Mouse (Mus musculus) limb, embryonic 15.5 days (tissue): ENCODE results near the gene 1700020D05Rik. TPM values are rescaled to one million over a fixed set of nuclear protein-coding genes. Genes with fewer than 3 reads are reported as not detected.

Experiments used
- ATAC-seq: fragments of 200-750 bp; cut with Nextera tagmentation; 2 replicates; pipeline ENCODE4 v1.8.0; 2017; ENCODE audit warnings: low read depth, moderate TSS enrichment; ENCODE audit not compliant: insufficient number of reproducible peaks, low FRiP score, low TSS enrichment
- H3K27ac ChIP-seq: fragments of 300-500 bp; sonication (generic); 2 replicates; pipeline ENCODE4 v1.5.1; 2015; ENCODE audit warnings: moderate library complexity, mild to moderate bottlenecking, inconsistent platforms
- H3K27me3 ChIP-seq: fragments of 300-500 bp; sonication (generic); 2 replicates; pipeline ENCODE4 v1.6.1; 2015; ENCODE audit warnings: inconsistent platforms
- H3K36me3 ChIP-seq: fragments of 300-500 bp; sonication (generic); 2 replicates; pipeline ENCODE4 v1.6.1; 2015; ENCODE audit warnings: inconsistent platforms
- H3K4me1 ChIP-seq: fragments of 300-500 bp; sonication (generic); 2 replicates; pipeline ENCODE4 v1.6.1; 2015; ENCODE audit warnings: inconsistent platforms
- H3K4me2 ChIP-seq: fragments of 300-500 bp; sonication (generic); 2 replicates; pipeline ENCODE4 v1.6.1; 2015; ENCODE audit warnings: mild to moderate bottlenecking, inconsistent platforms
- H3K4me3 ChIP-seq: fragments of 300-500 bp; sonication (generic); 2 replicates; pipeline ENCODE4 v1.5.1; 2015; ENCODE audit warnings: mild to moderate bottlenecking, inconsistent platforms
- H3K9ac ChIP-seq: fragments of 300-500 bp; sonication (generic); 2 replicates; pipeline ENCODE4 v1.6.1; 2015; ENCODE audit warnings: inconsistent platforms
- H3K9me3 ChIP-seq: fragments of 300-500 bp; sonication (generic); 2 replicates; pipeline ENCODE4 v1.6.1; 2016; ENCODE audit warnings: inconsistent platforms
- WGBS: fragments of 180-500 bp; shearing (Covaris S2); methylation state at CpG from one replicate; pipeline ENCODE4 v1.1.7; 2015; 5-methylcytosine and 5-hydroxymethylcytosine counted together
- polyA plus RNA-seq: library from polyadenylated mRNA; unstranded; fragments of >200 nt; fragmentation: Nextera tagmentation; extraction: Ambion mirVana; gene quantifications from 2 replicates; pipeline ENCODE4 v1.2.1, GENCODE M21; 2015

Gene 1700020D05Rik
- polyA plus RNA-seq, 1 experiment from 2014 or later: not detected

GRCm38 (mm10) chr19:5456241-5456921, 47.2 kb downstream of the 1700020D05Rik start:
- Histone ChIP-seq H3K36me3 (peaks cover 14% of the 10 kb centered on the region), H3K27ac (peak overlapping the region; percentile 89), H3K4me3 (peak overlapping the region; percentile 73), H3K27me3 (no peaks in the 10 kb centered on the region), H3K4me2 (peak overlapping the region; percentile 97), H3K9me3 (no peaks in the 10 kb centered on the region), H3K9ac (peak overlapping the region; percentile 71), H3K4me1 (peaks cover 38% of the 10 kb centered on the region)
- WGBS: 4% methylated on average over 26 of the region's 26 CpGs
- ATAC-seq: no peak

DNA sequence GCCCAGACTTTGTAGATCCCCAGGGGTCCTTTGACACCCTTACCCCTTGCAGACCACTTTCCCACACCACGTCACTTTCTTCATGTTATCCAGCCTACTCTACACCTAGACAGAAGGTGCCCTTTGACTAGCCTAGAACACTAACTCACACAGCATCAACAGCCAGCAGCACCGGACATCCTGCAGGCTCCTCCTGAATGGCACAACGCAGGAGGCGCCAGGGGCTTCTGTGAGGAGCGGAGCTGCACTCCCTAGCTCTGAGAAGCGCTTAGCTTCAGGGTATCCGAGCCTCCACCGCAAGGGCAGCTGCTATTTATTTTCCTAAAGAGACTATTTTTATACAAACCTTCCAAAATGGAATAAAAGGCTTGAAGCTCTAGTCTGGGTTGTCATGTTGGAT, 48.0 kb downstream of the 1700020D05Rik start:
- Histone ChIP-seq H3K4me1 (peaks cover 31% of the 10 kb centered on the region), H3K27me3 (peaks cover under 1% of the 10 kb centered on the region; the same call in 1 of the 2 replicates), H3K4me2 (peak overlapping the region; percentile 22; the same call in 1 of the 2 replicates), H3K9ac (0 out of 2 replicates have a peak overlapping the region, but pooled peaks have one; percentile 71), H3K9me3 (no peaks in the 10 kb centered on the region), H3K4me3 (peak overlapping the region; percentile 73), H3K36me3 (peaks cover 13% of the 10 kb centered on the region), H3K27ac (no peak overlapping the region)
- no peak for ATAC-seq
- WGBS: 66% methylated on average over 8 of the region's 8 CpGs

DNA sequence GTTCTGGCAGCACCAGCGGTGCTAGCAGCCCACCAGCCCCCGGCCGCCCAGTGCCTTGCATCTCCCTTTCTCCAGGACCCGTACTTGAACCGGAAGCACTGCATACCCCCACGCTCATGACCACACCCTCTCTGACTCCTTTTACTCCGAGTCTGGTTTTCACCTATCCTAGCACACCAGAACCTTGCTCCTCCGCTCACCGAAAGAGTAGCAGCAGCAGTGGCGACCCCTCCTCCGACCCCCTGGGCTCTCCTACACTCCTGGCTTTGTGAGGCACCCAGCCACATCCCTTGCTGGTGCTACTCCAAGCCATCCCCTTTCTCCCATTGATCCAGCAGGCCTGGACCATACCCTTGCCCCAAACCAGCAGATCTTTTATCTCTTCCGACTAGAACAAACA, 48.5 kb downstream of the 1700020D05Rik start:
- peaks cover 6% of the 10 kb centered on the region for H3K27me3 ChIP-seq
- H3K4me3 ChIP-seq: peak overlapping the region; percentile 73; the same call in 1 of the 2 replicates
- 84% methylated on average over 12 of the region's 12 CpGs for WGBS
- no peak for ATAC-seq
- no peaks in the 10 kb centered on the region for H3K9me3 ChIP-seq
- H3K9ac ChIP-seq: no peak overlapping the region
- peaks cover 31% of the 10 kb centered on the region for H3K4me1 ChIP-seq
- H3K4me2 ChIP-seq: no peak overlapping the region
- H3K36me3 ChIP-seq: peaks cover 13% of the 10 kb centered on the region
- H3K27ac ChIP-seq: no peak overlapping the region

Other genes with a start within 250 kb of the 1700020D05Rik start
- 19.9 and 23.7 TPM in 2 replicates for gene Pacs1, start 230.7 kb downstream of the 1700020D05Rik start, polyA plus RNA-seq
- 291 and 302 TPM in 2 replicates for gene Sf3b2, start 208.3 kb downstream of the 1700020D05Rik start, polyA plus RNA-seq
- 4.7 and 5.5 TPM in 2 replicates for gene Gal3st3, start 205.5 kb downstream of the 1700020D05Rik start, polyA plus RNA-seq
- not detected in 2 replicates for gene Catsper1, start 168.0 kb downstream of the 1700020D05Rik start, polyA plus RNA-seq
- gene Cst6, start 154.2 kb downstream of the 1700020D05Rik start, polyA plus RNA-seq: 40.0 and 50.9 TPM in 2 replicates
- 57.3 and 60.1 TPM in 2 replicates for gene Eif1ad, start 137.0 kb downstream of the 1700020D05Rik start, polyA plus RNA-seq
- 372 and 374 TPM in 2 replicates for gene Banf1, start 136.6 kb downstream of the 1700020D05Rik start, polyA plus RNA-seq
- 67.0 and 72.1 TPM in 2 replicates for gene Sart1, start 115.1 kb downstream of the 1700020D05Rik start, polyA plus RNA-seq
- gene Tsga10ip, start 101.3 kb downstream of the 1700020D05Rik start, polyA plus RNA-seq: 0.42 TPM in 1 of 2 replicates, not detected in the other
- 254 and 257 TPM in 2 replicates for gene Drap1, start 78.8 kb downstream of the 1700020D05Rik start, polyA plus RNA-seq
- 68.6 and 69.9 TPM in 2 replicates for gene AI837181, start 78.6 kb downstream of the 1700020D05Rik start, polyA plus RNA-seq
- gene Fosl1, start 56.2 kb downstream of the 1700020D05Rik start, polyA plus RNA-seq: not detected in 2 replicates
- 6.6 and 6.9 TPM in 2 replicates for gene Ccdc85b, start 45.9 kb downstream of the 1700020D05Rik start, polyA plus RNA-seq
- gene Fibp, start 43.2 kb downstream of the 1700020D05Rik start, polyA plus RNA-seq: 99.3 and 105 TPM in 2 replicates
- 0.82 and 1.7 TPM in 2 replicates for gene Ctsw, start 35.3 kb downstream of the 1700020D05Rik start, polyA plus RNA-seq
- 221 and 223 TPM in 2 replicates for gene Efemp2, start 29.8 kb downstream of the 1700020D05Rik start, polyA plus RNA-seq
- 35.5 and 36.6 TPM in 2 replicates for gene Mus81, start 15.4 kb downstream of the 1700020D05Rik start, polyA plus RNA-seq
- 2,209 and 2,356 TPM in 2 replicates for gene Cfl1, start 13.3 kb downstream of the 1700020D05Rik start, polyA plus RNA-seq
- gene Snx32, start 6.8 kb upstream of the 1700020D05Rik start, polyA plus RNA-seq: 9.4 and 10.3 TPM in 2 replicates
- 30.1 and 30.3 TPM in 2 replicates for gene Ovol1, start 56.9 kb upstream of the 1700020D05Rik start, polyA plus RNA-seq
- 4.3 and 4.4 TPM in 2 replicates for gene Ap5b1, start 64.2 kb upstream of the 1700020D05Rik start, polyA plus RNA-seq
- 115 and 116 TPM in 2 replicates for gene Rnaseh2c, start 98.1 kb upstream of the 1700020D05Rik start, polyA plus RNA-seq
- 43.3 and 48.7 TPM in 2 replicates for gene Kat5, start 106.5 kb upstream of the 1700020D05Rik start, polyA plus RNA-seq
- gene Rela, start 133.7 kb upstream of the 1700020D05Rik start, polyA plus RNA-seq: 57.3 and 62.0 TPM in 2 replicates
- 31.1 and 31.2 TPM in 2 replicates for gene Sipa1, start 159.9 kb upstream of the 1700020D05Rik start, polyA plus RNA-seq
- 22.7 and 24.9 TPM in 2 replicates for gene Map3k11, start 185.0 kb upstream of the 1700020D05Rik start, polyA plus RNA-seq
- gene Pcnx3, start 185.1 kb upstream of the 1700020D05Rik start, polyA plus RNA-seq: 18.5 and 20.9 TPM in 2 replicates
- gene Kcnk7, start 200.6 kb upstream of the 1700020D05Rik start, polyA plus RNA-seq: 3.1 and 4.4 TPM in 2 replicates
- 28.9 and 48.5 TPM in 2 replicates for gene Ehbp1l1, start 222.5 kb upstream of the 1700020D05Rik start, polyA plus RNA-seq
- 101 and 107 TPM in 2 replicates for gene Fam89b, start 225.9 kb upstream of the 1700020D05Rik start, polyA plus RNA-seq
- gene Ltbp3, start 237.1 kb upstream of the 1700020D05Rik start, polyA plus RNA-seq: 59.4 and 64.3 TPM in 2 replicates